Mouse (Mus musculus) adrenal gland, postnatal 36 days (tissue): Measurements from ENCODE around the gene 9430015G10Rik. TPM values are rescaled to one million over a fixed set of nuclear protein-coding genes. Genes with fewer than 3 reads are reported as not detected.
"Not testable (repeated sequence)": the region's sequence is repeated elsewhere in the genome, so short reads cannot be mapped to it uniquely, and the experiment has no call there.

Experiments
- DNase-seq, 2 experiments: peaks; one replicate each; pipeline ENCODE4 v3.0.0; 2021; ENCODE audit warnings: mixed read lengths in 1 of 2
- total RNA-seq, 2 experiments: library from RNA; stranded (reverse); gene quantifications; 2 replicates each; pipeline ENCODE4 v1.2.3; 2021

The 9430015G10Rik gene
- total RNA-seq, 2 experiments from 2014 or later, result 10.4 to 11.5 TPM

DNA sequence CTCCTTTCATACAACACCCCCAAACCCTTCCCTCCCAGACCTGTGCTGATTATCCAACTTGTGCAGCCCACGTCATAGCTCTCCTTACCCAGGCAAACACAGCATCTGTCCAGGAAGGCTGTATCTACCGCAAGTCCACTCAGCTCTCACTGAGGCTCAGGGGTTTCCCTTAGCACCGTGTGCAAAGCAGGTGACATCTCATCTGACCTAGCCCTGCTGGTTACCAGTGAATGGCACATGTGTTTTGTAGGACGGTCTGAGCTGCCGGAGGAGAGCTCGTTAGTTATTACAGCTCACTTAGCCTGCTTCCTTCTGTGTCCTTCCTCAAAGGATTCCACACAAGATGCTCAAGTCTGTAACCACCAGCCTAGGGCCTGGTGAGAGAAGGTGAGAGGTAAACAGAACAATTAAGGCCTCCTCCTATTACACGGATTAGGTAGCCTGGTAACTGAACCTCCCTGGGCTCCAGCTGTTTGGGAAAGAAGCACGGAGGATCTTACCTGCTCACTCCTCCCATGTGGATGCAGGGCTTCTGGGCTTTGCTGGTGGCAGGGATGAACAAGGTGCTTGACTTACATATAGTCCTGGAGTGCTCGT, 11.9 kb upstream of the 9430015G10Rik start:
- no peak for DNase-seq

DNA sequence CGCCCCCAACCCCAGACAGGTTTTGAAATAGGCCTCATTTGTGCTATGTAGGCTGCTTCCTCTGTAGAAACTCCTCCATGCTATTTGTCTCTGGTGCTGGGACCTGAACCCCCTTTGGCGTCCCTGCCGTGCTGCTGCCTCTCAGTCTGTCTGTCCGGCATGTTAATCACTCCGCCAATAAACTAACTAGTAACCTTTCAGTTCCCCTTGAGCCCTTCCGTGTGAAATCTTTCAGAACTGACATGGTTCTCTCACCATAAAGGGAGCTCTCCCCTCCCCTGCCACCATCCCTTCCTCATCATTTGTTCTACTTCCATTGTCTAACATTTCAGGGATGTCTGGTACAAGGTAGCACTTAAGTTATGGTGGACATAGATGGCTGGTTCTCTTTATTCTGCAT, 10.4 kb upstream of the 9430015G10Rik start:
- DNase-seq, result no peak

DNA sequence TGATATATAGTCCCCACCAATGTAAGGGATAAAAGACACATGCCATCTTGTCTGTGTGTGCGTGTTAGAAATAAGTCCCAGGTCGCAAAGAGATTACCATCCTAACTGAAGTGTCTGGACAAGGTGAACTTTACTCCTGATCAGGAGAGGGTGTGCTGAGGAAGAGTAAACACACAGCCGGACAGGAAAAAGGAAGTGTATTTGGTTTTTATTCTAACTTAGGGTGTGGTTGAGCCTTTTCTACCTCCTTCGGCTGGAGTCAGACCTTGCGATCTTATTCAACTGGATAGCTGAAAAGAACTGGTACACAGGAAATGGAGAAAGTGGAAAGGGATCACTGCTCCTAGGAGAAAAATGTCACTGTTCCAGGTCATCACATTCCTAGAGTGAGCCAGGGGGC, 9.3 kb upstream of the 9430015G10Rik start:
- no peak for DNase-seq

DNA sequence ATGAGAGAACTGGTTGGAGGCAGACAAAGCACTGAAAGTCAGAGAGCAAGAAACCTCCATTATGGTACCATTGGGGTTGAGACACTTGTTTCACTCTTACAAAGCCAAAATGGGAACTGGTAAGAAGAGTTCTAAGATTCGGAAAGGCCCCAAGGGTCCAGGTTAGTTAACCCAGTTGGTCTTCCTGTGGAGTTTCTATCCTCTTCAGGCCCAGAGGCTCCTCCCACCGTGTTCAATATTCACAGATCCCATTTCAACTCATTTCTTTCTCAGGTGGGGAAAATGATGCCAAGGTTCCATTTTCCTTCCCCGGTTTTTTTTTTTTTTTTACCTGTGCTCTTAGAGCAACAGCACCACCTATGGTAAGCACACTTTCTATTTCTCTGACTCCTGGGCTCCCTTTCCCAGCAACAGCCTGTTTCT, 8.3 kb upstream of the 9430015G10Rik start:
- DNase-seq, result no peak

DNA sequence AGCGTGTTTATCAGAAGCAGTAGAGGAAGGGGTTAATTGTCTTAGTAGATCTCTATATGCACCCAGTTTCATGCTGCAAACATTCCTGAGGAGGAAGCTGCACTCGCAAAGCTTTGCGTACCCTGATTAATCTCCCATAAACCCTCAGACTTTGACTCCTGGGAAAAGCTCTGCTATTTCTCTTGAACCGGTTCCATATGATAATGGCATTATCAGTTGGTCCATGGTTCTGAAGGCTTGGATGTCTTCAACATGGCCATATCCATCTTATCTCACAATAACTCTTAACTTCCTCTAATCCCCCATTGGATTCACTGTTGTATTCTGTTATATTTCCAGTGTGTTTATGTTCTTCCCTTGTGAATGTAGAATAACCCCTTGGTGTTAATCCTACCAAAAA, 6.4 kb upstream of the 9430015G10Rik start:
- no peak for DNase-seq

DNA sequence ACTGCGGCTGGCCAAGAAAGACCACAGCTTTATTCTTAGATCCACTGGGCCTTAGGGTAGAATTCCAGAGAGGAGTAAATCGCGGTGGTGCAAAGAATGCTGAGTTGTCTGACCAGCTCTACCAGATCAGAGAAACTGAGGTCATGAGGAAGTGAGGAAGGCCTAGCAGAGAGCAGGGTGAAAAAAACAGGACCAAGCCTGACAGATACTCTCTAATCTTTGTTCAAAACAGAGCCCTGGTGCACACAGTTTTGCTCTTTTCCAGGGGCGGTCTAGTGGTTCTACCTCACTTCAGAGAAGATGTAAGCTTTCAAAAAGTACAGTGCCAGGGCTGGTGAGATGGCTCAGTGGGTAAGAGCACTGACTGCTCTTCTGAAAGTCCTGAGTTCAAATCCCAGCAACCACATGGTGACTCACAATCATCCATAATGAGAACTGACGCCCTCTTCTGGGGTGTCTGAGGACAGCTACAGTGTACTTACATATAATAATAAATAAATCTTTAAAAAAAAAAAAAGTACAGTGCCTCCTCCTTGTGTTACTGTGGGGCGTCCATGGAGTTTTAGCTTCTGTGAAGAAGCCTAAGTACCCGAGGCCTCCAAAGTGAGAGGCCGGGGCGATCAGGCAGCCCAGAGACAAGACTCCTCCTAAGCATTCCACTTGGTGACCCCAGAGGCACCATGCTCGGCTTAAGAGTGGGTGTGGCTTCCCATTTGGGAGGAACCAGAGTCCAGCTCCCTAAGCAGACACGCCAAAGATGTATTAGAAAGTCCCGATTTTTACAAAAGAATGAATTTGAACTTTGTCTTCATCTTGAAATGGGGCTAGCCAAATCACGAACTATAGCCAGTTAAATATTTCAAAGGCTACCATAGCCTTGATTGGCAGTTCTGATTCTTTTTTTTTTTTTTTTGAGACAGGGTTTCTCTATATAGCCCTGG, 906 bp upstream of the 9430015G10Rik start:
- peak; percentile 69 to 74 for DNase-seq

DNA sequence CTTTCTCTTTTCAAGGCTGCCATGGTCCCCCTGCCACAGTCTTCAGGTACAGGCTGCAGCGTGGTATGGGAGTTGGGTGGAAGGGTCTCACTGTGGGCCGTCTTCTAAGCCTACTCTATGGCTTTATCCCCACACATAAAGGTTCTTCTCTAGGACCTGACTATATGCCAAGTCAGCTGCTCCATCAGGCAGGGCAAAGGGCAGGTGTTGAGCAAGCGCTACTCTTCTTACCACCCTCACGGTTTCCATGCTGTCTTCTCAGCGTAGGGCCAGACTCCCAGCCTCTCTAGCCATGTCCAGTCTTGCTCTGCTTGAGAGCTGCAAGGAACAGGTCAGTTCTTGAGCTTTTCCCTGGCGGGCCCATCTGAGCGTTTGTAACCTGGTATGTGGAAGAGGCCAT, 14.3 kb downstream of the 9430015G10Rik start:
- no peak for DNase-seq

DNA sequence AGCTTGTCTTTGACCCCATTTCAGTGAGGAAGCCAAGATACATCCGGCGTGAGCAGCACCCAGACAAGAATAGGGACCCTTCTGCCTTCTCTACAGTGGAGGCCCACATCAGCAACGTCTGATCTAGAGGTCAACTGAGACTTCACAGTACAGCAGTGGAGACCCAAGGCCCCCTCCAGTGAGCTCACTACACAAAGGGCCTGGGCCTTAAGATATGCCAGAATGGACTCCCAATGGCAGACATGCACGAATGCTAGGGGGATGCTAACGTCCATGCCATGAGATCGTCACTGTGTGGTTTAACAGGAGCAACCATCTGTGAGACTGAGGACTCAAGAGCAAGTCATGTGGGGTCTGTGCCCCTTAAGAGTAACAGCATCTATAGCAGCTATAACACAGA, 15.6 kb downstream of the 9430015G10Rik start:
- DNase-seq, result no peak

DNA sequence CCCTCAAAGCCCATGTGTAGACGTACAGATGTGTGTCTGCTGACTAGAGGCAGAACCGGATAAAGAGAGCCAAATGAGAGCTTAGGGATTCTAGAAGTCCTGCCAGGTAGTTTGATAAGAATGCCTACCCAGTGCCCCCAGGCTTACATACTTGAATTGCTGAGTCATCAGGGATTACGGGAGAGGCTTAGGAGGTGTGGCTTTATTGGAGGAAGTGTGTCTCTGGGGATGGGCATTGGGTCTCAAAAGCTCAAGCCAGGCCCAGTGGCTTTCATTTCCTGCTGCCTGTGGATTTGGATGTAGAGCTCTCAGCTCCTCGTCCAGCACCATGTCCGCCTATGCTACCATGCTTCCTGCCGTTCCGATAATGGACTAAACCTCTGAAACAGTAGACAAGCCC, 17.1 kb downstream of the 9430015G10Rik start:
- no peak for DNase-seq

DNA sequence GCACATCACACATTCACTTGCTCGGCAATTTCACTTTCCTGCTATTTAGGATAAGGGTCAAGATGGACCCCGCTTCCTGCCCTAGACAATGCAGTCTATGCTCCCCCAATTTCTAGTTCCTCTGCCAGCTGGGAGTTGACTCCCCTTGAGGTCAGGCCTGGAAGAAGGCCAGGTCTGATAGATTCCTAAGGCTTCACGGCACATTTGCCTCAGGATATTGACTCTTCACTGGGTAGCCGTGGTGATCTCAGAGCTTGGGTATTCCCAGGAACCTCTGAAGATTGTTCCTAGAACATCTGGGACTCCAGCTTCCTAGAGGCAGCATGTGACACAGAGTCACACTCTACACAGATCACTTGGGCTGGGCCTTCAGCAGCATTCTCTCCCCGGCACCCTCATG, 19.0 kb downstream of the 9430015G10Rik start:
- DNase-seq, result no peak

DNA sequence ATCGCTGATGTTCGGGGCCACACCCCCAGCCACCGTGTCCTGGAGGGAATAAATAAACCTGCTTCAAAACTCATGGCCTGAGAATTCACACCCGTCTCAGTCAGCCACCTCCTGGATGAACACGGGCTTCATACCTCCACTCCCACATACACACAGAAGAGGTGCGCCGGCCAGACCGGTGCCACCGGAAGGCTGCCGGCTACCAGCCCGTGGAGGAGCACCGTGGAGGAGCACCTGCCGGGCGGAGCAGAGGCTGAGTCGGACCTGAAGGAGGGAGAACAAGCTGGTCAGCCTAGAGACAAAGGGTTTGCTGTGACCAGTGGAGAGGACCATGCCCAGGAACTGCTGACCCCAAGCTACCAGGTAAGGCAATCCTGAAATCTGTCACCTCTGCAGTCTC, 20.7 kb downstream of the 9430015G10Rik start, which contains the start of gene Rnf223:
Rnf223 (plus strand) TSS at position 78 of the 400 bp plus-strand sequence.
- no peak for DNase-seq

DNA sequence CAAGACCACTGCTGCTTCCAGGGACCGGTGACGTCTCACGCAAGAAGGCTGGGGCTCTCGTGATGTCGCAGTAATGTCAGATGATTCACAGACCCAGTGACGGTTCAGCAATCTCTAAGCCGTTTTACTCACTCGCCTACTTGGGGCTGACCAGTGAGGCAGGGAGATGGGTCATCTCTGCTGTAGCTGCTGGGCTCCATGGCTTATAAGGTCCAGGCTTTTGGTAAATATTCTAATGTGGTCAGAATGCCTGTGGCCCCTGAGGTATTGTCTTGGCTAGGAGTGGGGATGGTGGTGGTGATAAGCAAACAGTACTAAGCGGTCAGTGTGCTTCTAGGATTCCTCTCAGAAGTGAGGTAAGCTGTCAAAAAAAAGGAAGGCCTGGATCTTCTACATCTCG, 21.2 kb downstream of the 9430015G10Rik start:
- DNase-seq, result no peak

DNA sequence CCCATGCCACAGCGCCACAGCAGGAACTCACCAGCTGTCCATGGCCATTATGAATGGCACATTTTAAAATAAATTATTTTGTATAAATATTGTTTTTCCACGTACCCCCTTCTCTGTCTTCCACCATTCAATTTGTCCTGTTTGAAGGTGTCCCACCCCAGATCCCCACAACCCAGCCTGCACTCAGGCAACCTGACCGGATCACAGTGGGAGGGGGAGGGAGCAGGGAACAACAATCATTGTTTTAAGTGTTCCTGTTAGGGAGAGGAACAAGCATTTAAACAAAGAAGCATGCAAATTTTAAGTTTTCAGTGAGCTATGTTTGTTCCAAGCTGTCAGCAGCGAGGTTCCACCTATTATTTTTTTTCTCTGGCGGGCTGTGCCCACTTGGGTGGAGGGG, 23.6 kb downstream of the 9430015G10Rik start:
- no peak for DNase-seq

DNA sequence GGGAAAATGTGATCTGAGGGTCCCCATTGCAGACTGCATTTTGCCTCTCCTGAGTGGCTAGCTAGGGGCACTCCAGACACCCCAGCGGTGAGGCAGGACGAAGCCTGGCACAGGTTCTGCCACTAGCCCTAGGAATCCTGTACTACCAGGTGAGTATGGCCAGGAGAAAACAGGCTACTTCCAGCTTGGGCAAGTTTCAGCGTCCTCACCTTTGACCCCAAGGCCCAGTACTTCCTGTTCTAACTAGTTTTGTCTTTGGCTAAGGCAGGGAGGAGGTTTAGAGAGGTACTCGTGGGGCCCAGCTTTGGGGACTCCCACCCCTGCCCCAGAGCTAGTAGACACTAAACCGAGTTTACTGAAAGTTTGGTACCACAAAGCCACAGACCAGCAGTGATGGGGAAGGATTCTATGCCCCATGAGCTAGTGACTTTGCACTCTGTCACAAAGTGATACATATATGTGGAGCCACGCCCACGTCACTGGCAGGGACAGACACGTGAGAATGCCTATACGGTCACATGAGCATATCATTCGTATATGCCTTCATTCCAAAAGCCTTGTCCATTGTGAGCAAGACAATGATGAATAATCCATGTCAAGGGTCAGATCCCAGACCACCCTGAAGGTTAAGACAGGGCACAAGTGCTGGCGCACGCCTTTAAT, 24.3 kb downstream of the 9430015G10Rik start:
- no peak for DNase-seq

DNA sequence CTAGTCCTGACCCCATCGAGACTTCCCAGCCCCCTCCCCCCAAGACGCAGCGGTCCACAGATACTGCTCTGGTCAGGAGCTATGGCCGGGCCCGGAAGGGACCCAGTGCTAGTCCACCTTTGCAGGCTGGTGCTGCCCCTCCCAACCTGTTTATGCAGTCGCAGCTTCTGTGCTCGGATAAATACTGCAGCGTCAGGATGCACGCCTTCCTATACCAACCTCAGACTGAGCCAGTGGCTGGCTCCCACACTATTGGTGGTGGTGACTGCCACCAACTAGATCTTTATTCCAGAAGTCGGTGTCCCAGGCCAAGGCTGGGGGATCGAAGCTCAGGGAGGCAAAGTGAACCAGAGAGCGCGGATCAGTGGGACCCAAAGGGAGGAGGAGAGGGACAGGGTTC, 25.3 kb downstream of the 9430015G10Rik start:
- DNase-seq, result no peak

DNA sequence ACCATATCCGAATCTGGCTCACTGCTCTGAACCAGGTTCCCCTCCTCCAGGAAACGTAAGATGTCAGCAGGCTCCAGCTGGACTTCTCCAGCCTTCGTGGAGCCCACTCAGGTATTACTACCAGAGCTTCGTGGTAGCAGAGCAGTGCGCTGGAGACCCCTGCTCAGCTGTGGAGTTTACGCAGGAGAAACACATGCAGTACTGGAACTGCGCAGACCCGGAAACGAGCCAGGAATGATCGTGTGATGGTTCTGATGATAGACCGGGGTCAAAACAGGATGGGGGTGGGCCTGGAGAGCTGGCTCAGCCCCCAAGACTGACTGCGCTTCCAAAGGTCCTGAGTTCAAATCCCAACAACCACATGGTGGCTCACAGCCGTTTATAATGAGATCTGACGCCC, 26.0 kb downstream of the 9430015G10Rik start:
- no peak for DNase-seq

DNA sequence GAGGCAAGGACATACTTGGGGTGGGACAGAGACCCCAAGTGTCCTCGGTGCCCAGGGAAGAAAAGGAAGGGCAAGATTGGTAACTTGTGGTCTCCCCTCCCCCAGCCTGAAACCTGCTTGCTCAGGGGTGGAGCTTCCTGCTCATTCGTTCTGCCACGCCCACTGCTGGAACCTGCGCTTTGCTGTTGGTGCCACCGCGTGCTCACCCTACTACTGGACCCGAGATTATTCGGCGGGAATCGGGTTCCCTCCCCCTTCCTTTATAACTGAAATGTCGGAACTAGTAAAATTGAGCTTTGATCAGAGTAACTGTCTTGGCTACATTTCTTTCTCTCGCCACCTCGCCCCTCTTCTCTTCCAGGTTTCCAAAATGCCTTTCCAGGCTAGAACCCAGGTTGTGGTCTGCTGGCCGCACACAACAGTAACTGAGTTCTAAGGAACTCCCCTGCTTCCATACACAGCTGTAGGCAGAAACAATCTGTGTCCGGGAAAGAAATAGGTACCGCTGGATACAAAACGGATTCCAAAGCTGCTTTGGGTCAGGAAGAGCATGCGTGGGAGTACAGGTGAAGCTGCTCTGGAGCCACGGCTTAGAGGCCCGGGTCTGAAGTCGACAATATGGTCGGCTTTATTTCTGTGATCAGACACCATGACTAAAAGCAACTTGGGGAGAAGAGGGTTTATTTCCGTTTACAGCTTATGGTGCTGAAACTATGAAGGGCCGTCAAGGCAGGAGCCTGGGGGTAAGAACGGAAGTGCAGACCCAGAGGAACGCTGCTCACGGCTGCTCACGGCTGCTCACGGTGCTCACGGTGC, 26.7 kb downstream of the 9430015G10Rik start:
- DNase-seq, result no peak

DNA sequence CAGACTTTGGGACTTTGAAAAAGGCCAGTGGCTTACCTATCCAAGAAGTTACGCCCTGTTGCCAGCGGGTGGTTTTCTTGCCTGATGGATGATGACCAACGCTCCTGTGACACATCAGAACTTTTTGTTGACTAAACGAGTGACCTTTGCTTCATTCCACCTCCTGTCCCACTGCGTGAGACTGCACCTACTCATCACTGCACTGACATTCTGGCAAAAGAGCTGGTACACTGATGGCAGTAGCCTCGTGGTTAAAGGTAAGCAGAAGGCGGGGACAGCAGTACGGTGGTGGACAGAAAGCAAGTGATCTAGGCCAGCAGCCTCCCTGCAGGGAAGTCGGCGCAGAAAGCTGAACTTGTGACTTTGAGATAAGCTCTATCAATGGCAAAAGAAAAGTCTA, 41.1 kb downstream of the 9430015G10Rik start:
- DNase-seq, result not testable (repeated sequence)

DNA sequence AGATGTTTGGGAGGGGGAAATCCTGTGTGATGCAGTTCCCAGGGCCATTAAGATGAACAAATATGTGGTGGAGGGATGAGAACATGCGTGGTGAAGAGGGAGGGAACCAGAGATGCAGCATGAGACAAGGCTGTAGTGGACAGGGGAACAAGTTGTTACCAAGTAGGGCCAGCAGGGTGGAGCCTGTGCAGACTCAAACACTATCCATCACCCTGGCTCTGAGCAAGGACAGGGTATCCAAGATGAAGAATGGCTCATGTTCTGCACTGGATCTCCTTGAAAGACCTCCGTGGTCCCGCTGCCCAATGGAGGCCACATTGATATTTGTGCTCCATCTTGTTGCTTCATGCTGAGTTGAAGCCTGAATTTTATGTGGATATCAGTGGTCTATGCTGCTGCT, 45.0 kb downstream of the 9430015G10Rik start:
- no peak for DNase-seq

DNA sequence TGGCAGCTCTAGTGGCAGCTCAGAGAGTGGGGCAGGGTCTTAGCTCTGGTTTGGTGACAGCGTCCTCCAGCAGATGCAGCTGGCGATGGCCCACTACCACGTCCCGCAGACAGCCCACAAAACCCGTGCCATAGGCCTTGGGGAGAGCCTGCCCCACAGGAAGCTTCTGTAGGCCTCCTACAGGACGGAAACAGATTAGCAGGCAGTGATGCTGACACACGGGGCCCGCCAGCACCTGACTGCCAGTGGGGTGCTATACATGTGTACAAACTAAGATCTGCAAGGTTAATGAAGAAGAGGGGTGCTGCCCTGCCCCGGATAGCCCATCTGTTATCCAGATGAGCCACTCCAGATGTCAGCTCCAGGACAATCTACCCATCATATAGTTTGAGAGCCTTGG, 56.7 kb downstream of the 9430015G10Rik start:
- no peak for DNase-seq

DNA sequence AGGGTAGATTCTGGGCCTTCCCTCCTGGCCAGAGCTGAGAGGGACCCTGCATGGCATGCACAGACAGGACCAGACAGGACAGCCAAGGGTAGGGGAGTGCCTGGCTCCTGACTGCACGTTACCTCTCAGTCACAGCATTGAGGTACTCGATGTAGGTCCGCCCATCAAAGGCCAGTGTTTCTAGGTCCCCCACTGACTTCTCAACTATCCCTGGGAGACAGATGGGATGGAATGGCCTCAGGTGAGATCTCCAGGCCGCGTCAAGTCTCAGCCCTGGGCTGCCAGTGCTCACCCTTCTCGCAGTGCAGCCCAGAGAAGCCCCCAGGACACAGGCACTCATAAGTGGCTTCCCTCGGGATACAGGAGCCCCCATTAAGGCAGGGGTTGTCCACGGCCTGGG, 58.8 kb downstream of the 9430015G10Rik start:
- no peak for DNase-seq

DNA sequence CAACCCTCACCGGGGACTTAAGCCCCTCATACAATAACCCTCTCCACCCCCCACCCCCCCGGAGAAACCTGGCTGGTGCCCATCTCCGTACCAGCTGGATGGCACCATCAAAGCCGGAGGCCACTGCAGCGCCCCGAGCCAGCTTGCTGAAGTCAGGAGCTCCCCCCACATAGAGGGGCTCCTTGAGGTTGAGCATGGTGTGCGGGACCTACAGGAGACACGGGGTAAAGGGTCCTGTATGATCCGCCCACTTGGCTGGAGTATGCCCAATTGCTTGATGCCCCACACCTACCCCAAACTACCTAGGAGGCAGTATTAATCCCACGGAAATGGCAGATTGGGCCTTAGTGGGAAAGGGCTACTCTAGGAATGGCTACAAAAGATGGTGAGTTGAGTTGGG, 59.3 kb downstream of the 9430015G10Rik start:
- DNase-seq, result no peak
